Mouse (Mus musculus): ENCODE results near the gene Pnpla1.

- TF ChIP-seq CTCF (IDR thresholded peaks at IDR 0.05; ENCODE audit: control insufficient read depth, insufficient read depth, insufficient read length) (no peak), FOSL1 (IDR thresholded peaks at IDR 0.05; ENCODE audit: insufficient read depth, low read length, poor library complexity, severe bottlenecking) (no peak)
Observed at GRCm38 (mm10) chr17:28929369-28929768, 71.2 kb downstream of the Pnpla1 start.
